Mouse (Mus musculus) ES-E14 (cell line): ENCODE data around the gene Cyb561a3. TPM values are rescaled to one million over a fixed set of nuclear protein-coding genes. Genes with fewer than 3 reads are reported as not detected.

ENCODE experiments used
- DNase-seq: peaks from one replicate; pipeline ENCODE4 v3.0.0-alpha.2; 2013; ENCODE audit warnings: low read depth, low spot score
- H3K27ac ChIP-seq: 2 replicates; pipeline ENCODE4 v1.5.1; 2012; ENCODE audit warnings: low read depth, mild to moderate bottlenecking, low read length, moderate library complexity, mixed read lengths; ENCODE audit not compliant: poor library complexity, insufficient read depth, severe bottlenecking
- H3K36me3 ChIP-seq: 2 replicates; pipeline ENCODE4 v1.6.1; 2012; ENCODE audit warnings: mild to moderate bottlenecking, low read length, moderate library complexity, mixed read lengths; ENCODE audit not compliant: control insufficient read depth, poor library complexity, insufficient read depth, severe bottlenecking
- H3K4me1 ChIP-seq, 2 experiments: fragments of 150-350 bp in 1 of 2; sonication (generic) in 1 of 2; 2 replicates each; pipeline ENCODE4 v1.6.1; 2012; ENCODE audit warnings: low read length in 2 of 2, mild to moderate bottlenecking in 1 of 2, mixed read lengths in 1 of 2; ENCODE audit not compliant: control insufficient read depth in 2 of 2, insufficient read depth in 2 of 2, poor library complexity in 1 of 2
- H3K4me3 ChIP-seq, 2 experiments: fragments of 150-350 bp in 1 of 2; sonication (generic) in 1 of 2; 2 replicates each; pipeline ENCODE4 v1.5.1; 2012; ENCODE audit warnings: low read length in 2 of 2, low read depth in 1 of 2, mild to moderate bottlenecking in 1 of 2, mixed read lengths in 1 of 2; ENCODE audit not compliant: insufficient read depth in 1 of 2, poor library complexity in 1 of 2, severe bottlenecking in 1 of 2
- H3K9ac ChIP-seq: 2 replicates; pipeline ENCODE4 v1.6.1; 2012; ENCODE audit warnings: low read depth, mild to moderate bottlenecking, low read length, mixed read lengths; ENCODE audit not compliant: poor library complexity, insufficient read depth, severe bottlenecking
- H3K9me3 ChIP-seq: fragments of 150-350 bp; sonication (generic); 2 replicates; pipeline ENCODE4 v1.6.1; 2012; ENCODE audit warnings: low read depth, mild to moderate bottlenecking, low read length; ENCODE audit not compliant: control insufficient read depth, insufficient read depth
- CHD2 ChIP-seq: IDR thresholded peaks from 2 replicates; pipeline ENCODE4 v1.6.1; 2014; ENCODE audit warnings: mild to moderate bottlenecking, low read depth, low read length, inconsistent platforms
- HCFC1 ChIP-seq: IDR thresholded peaks from 2 replicates; pipeline ENCODE4 v1.6.1; 2012; ENCODE audit warnings: low read length, inconsistent platforms, borderline replicate concordance; ENCODE audit not compliant: insufficient read depth
- MAFK ChIP-seq: IDR thresholded peaks from 2 replicates; pipeline ENCODE4 v1.6.1; 2014; ENCODE audit warnings: mild to moderate bottlenecking, low read depth, low read length, inconsistent platforms; ENCODE audit not compliant: insufficient read depth
- ZC3H11A ChIP-seq: IDR thresholded peaks from 2 replicates; pipeline ENCODE4 v1.6.1; 2012; ENCODE audit warnings: low read depth, mild to moderate bottlenecking, inconsistent platforms, low read length, borderline replicate concordance
- ZNF384 ChIP-seq: IDR thresholded peaks from 2 replicates; pipeline ENCODE4 v1.6.1; 2012; ENCODE audit warnings: low read depth, low read length, inconsistent platforms
- in situ Hi-C, 2 experiments: fragments of 600-800 bp; cut with MboI; formaldehyde crosslinking; loops; one replicate each; pipeline ENCODE4 v1.15.1; 2025; ENCODE audit warnings: low sequenced_read_pairs in 2 of 2, inconsistent platforms in 1 of 2; ENCODE audit not compliant: unreplicated experiment in 2 of 2
- total RNA-seq: library from RNA; depleted of rRNA; stranded (reverse); fragments of 300-350 nt; gene quantifications from 2 replicates; pipeline ENCODE4 v1.2.3, GENCODE M21; 2012

Gene Cyb561a3
- total RNA-seq, 1 experiment: 12.9 TPM

DNA sequence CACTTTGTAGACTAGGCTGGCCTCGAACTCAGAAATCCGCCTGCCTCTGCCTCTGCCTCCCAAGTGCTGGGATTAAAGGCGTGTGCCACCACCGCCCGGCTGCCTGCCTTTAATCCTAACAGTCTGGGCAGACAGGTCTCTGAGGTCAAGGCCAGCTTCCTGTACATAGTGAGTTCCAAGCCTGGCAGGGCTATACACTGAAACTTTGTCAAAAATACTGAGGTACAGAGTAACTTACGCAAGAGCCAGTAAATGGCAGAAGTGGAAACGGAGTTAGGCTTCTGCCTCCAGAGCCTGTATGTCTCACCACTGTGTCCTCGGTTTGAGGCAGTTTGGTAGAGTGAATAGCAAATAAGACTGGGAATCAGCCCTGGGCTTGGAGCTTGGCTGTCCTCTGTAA lies 10.3 kb downstream of the Cyb561a3 start:
- Histone ChIP-seq H3K36me3 (0 out of 2 replicates have a peak, but pooled peaks cover 1% of the 10 kb centered on the region), H3K27ac (no peak overlapping the region), H3K9ac (no peak overlapping the region), H3K9me3 (no peaks in the 10 kb centered on the region), H3K4me1 (no peaks in the 10 kb centered on the region), H3K4me3 (no peak overlapping the region)
- no peak for DNase-seq
- in situ Hi-C loops: no loop called here
- TF ChIP-seq CHD2 (no peak), ZC3H11A (no peak), HCFC1 (no peak), MAFK (no peak), ZNF384 (no peak)

DNA sequence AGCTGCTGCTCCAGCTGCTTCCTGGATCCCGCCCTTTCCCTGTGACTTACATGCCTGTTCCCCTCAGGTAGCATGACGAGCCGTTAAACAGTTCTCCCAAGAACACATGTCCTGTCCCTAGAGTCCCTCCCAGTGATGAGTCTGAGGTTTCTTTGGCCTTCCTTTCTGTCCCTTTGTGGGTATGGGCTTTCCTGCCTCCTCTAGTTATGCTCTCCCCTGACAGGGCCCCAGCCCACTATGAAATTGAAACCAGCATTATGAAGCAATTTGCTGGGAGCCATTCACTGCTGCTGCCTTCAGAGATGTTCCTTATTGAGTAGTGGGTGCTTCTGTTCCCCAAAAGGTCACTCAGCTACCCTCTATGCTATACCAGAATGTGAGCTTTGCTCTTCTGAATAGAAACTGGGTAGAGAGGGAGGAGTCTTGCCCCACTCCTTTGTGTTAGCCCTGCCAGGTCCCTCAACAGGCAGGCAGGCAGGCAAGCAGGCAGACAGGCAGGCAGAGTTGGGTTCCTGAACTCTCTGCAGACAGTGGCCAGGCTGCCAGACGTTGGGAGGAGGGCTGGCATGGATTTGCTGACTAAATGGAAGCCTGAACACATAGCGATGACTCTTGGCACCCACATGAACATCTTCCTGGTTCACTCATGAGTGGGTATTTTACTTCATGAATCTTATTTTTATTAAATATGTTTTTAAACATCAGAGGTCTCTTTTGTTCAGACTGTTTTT lies 12.3 kb downstream of the Cyb561a3 start:
- H3K36me3 ChIP-seq: 0 out of 2 replicates have a peak, but pooled peaks cover 4% of the 10 kb centered on the region
- in situ Hi-C loops: no loop called here
- H3K27ac ChIP-seq: no peak overlapping the region
- H3K9ac ChIP-seq: no peak overlapping the region
- no peaks in the 10 kb centered on the region for H3K4me1 ChIP-seq
- H3K4me3 ChIP-seq: no peak overlapping the region
- DNase-seq: no peak
- TF ChIP-seq HCFC1: no peak
- TF ChIP-seq ZC3H11A: no peak
- TF ChIP-seq ZNF384: no peak
- TF ChIP-seq MAFK: no peak
- no peak for TF ChIP-seq CHD2
- H3K9me3 ChIP-seq: no peaks in the 10 kb centered on the region

DNA sequence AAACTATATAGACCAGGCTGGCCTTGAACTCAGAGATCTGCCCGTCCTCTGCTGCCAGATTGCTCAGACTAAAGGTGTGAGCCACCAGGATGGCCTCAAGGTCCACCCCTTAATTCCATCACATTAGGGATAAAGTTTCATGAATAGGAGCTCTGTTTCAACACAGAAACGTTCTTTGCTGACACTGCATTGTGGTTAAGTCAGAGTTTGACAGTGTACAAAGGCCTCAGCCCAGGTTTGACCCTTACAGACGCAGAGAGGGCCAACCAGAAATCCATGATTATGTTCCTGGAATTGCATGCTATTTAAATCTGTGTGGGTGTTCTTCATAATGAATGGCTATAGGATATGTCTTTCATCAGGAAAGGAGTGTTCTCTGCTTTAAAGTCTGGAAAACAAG lies 13.3 kb downstream of the Cyb561a3 start:
- Histone ChIP-seq H3K4me3 (no peak overlapping the region), H3K4me1 (no peaks in the 10 kb centered on the region), H3K9me3 (no peaks in the 10 kb centered on the region), H3K9ac (no peak overlapping the region), H3K27ac (no peak overlapping the region), H3K36me3 (peaks cover 4% of the 10 kb centered on the region; the same call in 1 of the 2 replicates)
- in situ Hi-C loops: no loop called here
- TF ChIP-seq HCFC1 (no peak), ZNF384 (no peak), CHD2 (no peak), ZC3H11A (no peak), MAFK (no peak)
- DNase-seq: no peak

DNA sequence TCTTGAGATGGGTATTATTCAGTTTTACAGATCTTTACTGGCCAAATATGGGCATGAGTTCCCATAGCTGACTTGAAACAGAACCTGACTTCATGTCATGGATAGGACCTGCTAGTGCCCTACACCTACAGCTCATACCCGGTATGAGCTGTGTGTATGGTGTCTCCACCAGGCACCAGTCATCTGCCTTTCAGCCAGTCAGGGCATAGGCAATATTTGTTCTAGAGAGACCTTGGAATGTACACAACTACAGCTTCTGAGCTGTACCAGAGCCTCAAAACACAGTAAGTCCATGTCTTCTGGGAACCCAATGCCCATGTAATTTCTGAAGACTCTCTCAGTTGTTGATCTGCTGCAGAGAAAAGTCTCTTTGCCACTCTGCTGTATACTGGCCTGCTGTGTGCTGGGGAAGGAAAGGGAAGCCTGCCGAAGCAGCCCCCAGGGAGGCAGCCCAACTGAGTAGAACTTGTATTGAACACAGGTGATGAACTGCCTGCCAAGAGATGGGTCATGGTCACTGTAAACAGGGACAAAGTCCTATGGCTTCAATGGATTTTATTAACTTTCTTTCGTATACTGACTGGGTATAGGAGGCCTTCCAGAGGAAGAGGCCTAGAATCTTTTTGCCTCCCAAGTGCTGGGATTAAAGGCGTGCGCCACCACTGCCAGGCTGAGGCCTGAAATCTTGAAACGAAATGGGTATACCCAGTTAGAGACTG lies 14.8 kb downstream of the Cyb561a3 start:
- Histone ChIP-seq H3K4me3 (no peak overlapping the region), H3K9ac (no peak overlapping the region), H3K36me3 (peaks cover 4% of the 10 kb centered on the region; the same call in 1 of the 2 replicates), H3K9me3 (no peaks in the 10 kb centered on the region), H3K4me1 (no peaks in the 10 kb centered on the region), H3K27ac (no peak overlapping the region)
- no peak for DNase-seq
- no peak for TF ChIP-seq ZNF384
- no peak for TF ChIP-seq MAFK
- TF ChIP-seq HCFC1: no peak
- TF ChIP-seq CHD2: no peak
- no peak for TF ChIP-seq ZC3H11A
- in situ Hi-C loops: no loop called here
